Mouse (Mus musculus) stomach, embryonic 14.5 days (tissue): Measurements from ENCODE around the gene Ugt1a9. TPM values are rescaled to one million over a fixed set of nuclear protein-coding genes. Genes with fewer than 3 reads are reported as not detected.
"Not testable (repeated sequence)": the region's sequence is repeated elsewhere in the genome, so short reads cannot be mapped to it uniquely, and the experiment has no call there.

ENCODE experiments used
- ATAC-seq: fragments of 200-750 bp; cut with Nextera tagmentation; 2 replicates; pipeline ENCODE4 v1.8.0; 2017; ENCODE audit warnings: low read depth, moderate TSS enrichment; ENCODE audit not compliant: insufficient number of reproducible peaks, insufficient read depth, low FRiP score
- H3K27ac ChIP-seq: fragments of 300-500 bp; sonication (generic); 2 replicates; pipeline ENCODE4 v1.5.1; 2014; ENCODE audit warnings: mild to moderate bottlenecking, low read length, moderate library complexity, mixed read lengths
- H3K27me3 ChIP-seq: fragments of 300-500 bp; sonication (generic); 2 replicates; pipeline ENCODE4 v1.6.1; 2014; ENCODE audit warnings: low read length, control low read depth, mixed read lengths; ENCODE audit not compliant: control insufficient read depth, insufficient read depth
- H3K36me3 ChIP-seq: fragments of 300-500 bp; sonication (generic); 2 replicates; pipeline ENCODE4 v1.6.1; 2014; ENCODE audit warnings: mild to moderate bottlenecking, control low read depth, low read length, moderate library complexity, mixed read lengths; ENCODE audit not compliant: control insufficient read depth, insufficient read depth
- H3K4me1 ChIP-seq: fragments of 300-500 bp; sonication (generic); 2 replicates; pipeline ENCODE4 v1.6.1; 2014; ENCODE audit warnings: low read length, control low read depth, mixed read lengths; ENCODE audit not compliant: control insufficient read depth, insufficient read depth
- H3K4me2 ChIP-seq: fragments of 300-500 bp; sonication (generic); replicated peaks from 2 replicates; pipeline ENCODE4 v1.6.1; 2014; ENCODE audit warnings: low read depth, low read length, control low read depth
- H3K4me3 ChIP-seq: fragments of 300-500 bp; sonication (generic); 2 replicates; pipeline ENCODE4 v1.5.1; 2014; ENCODE audit warnings: low read depth, low read length, control low read depth
- H3K9ac ChIP-seq: fragments of 300-500 bp; sonication (generic); replicated peaks from 2 replicates; pipeline ENCODE4 v1.6.1; 2014; ENCODE audit warnings: low read depth, mild to moderate bottlenecking, control low read depth, low read length, moderate library complexity, mixed read lengths
- H3K9me3 ChIP-seq: fragments of 300-500 bp; sonication (generic); 2 replicates; pipeline ENCODE4 v1.6.1; 2016; ENCODE audit warnings: low read depth, low read length, control low read depth; ENCODE audit not compliant: control insufficient read depth
- WGBS: fragments of 180-500 bp; shearing (Covaris S2); extraction: QIAGEN DNeasy Blood & Tissue Kit; methylation state at CpG from one replicate; pipeline ENCODE4 v1.1.7; 2014; 5-methylcytosine and 5-hydroxymethylcytosine counted together
- polyA plus RNA-seq: library from polyadenylated mRNA; unstranded; fragments of >200 nt; fragmentation: Nextera tagmentation; extraction: Ambion mirVana; gene quantifications from 2 replicates; pipeline ENCODE4 v1.2.1, GENCODE M21; 2014

Ugt1a9 gene
- polyA plus RNA-seq, 1 experiment from 2014 or later: 0.46 TPM

- Histone ChIP-seq H3K4me1 (no peaks in the 10 kb centered on the region), H3K4me3 (no peak overlapping the region), H3K36me3 (no peaks in the 10 kb centered on the region), H3K27ac (no peak overlapping the region), H3K9ac (no peak overlapping the region), H3K9me3 (peaks cover 57% of the 10 kb centered on the region), H3K4me2 (no peak overlapping the region), H3K27me3 (no peaks in the 10 kb centered on the region)
- 60% methylated on average over 2 of the region's 2 CpGs for WGBS
- no peak for ATAC-seq
Measured at GRCm38 (mm10) chr1:88216551-88216950, 146.0 kb downstream of the Ugt1a9 start.

- no peak overlapping the region for H3K4me3 ChIP-seq
- H3K4me1 ChIP-seq: no peaks in the 10 kb centered on the region
- WGBS: 62% methylated on average over 2 of the region's 2 CpGs
- no peak overlapping the region for H3K27ac ChIP-seq
- ATAC-seq: no peak
- H3K27me3 ChIP-seq: no peaks in the 10 kb centered on the region
- H3K4me2 ChIP-seq: no peak overlapping the region
- H3K9me3 ChIP-seq: peaks cover 53% of the 10 kb centered on the region
- H3K9ac ChIP-seq: no peak overlapping the region
- H3K36me3 ChIP-seq: no peaks in the 10 kb centered on the region
Measured at GRCm38 (mm10) chr1:88217144-88217543, 146.5 kb downstream of the Ugt1a9 start.

GRCm38 (mm10) chr1:88217576-88217975, 147.0 kb downstream of the Ugt1a9 start:
- Histone ChIP-seq H3K9me3 (peaks cover 51% of the 10 kb centered on the region), H3K4me2 (no peak overlapping the region), H3K36me3 (no peaks in the 10 kb centered on the region), H3K4me3 (no peak overlapping the region), H3K27ac (no peak overlapping the region), H3K4me1 (no peaks in the 10 kb centered on the region), H3K9ac (no peak overlapping the region), H3K27me3 (no peaks in the 10 kb centered on the region)
- no peak for ATAC-seq
- 42% methylated on average over 3 of the region's 3 CpGs for WGBS

- WGBS: 75% methylated on average over 9 of the region's 9 CpGs
- no peak overlapping the region for H3K4me3 ChIP-seq
Measured at GRCm38 (mm10) chr1:88218051-88218450, 147.5 kb downstream of the Ugt1a9 start.

GRCm38 (mm10) chr1:88218591-88218990, 148.0 kb downstream of the Ugt1a9 start:
- H3K9ac ChIP-seq: no peak overlapping the region
- peaks cover 41% of the 10 kb centered on the region for H3K9me3 ChIP-seq
- no peak overlapping the region for H3K4me2 ChIP-seq
- H3K27me3 ChIP-seq: no peaks in the 10 kb centered on the region
- H3K4me3 ChIP-seq: no peak overlapping the region
- 49% methylated on average over 4 of the region's 4 CpGs for WGBS
- H3K4me1 ChIP-seq: no peaks in the 10 kb centered on the region
- no peak overlapping the region for H3K27ac ChIP-seq
- no peaks in the 10 kb centered on the region for H3K36me3 ChIP-seq
- ATAC-seq: no peak

More at GRCm38 (mm10) chr1:88218051-88218450, 147.5 kb downstream of the Ugt1a9 start:
- no peaks in the 10 kb centered on the region for H3K27me3 ChIP-seq
- no peak overlapping the region for H3K4me2 ChIP-seq
- H3K27ac ChIP-seq: no peak overlapping the region
- ATAC-seq: no peak
- H3K4me1 ChIP-seq: no peaks in the 10 kb centered on the region
- no peaks in the 10 kb centered on the region for H3K36me3 ChIP-seq
- no peak overlapping the region for H3K9ac ChIP-seq
- peaks cover 46% of the 10 kb centered on the region for H3K9me3 ChIP-seq

GRCm38 (mm10) chr1:88219054-88219453, 148.5 kb downstream of the Ugt1a9 start:
- Histone ChIP-seq H3K36me3 (no peaks in the 10 kb centered on the region), H3K4me2 (no peak overlapping the region), H3K9me3 (peaks cover 36% of the 10 kb centered on the region), H3K27me3 (no peaks in the 10 kb centered on the region), H3K9ac (no peak overlapping the region), H3K4me1 (no peaks in the 10 kb centered on the region), H3K4me3 (no peak overlapping the region), H3K27ac (no peak overlapping the region)
- no peak for ATAC-seq
- WGBS: 21% methylated on average over 1 of the region's 1 CpGs

GRCm38 (mm10) chr1:88220336-88220735, 149.7 kb downstream of the Ugt1a9 start:
- Histone ChIP-seq H3K27ac (no peak overlapping the region), H3K9ac (no peak overlapping the region), H3K4me1 (no peaks in the 10 kb centered on the region), H3K9me3 (peaks cover 26% of the 10 kb centered on the region), H3K4me3 (no peak overlapping the region), H3K36me3 (no peaks in the 10 kb centered on the region), H3K27me3 (no peaks in the 10 kb centered on the region), H3K4me2 (no peak overlapping the region)
- no peak for ATAC-seq

GRCm38 (mm10) chr1:88222216-88222615, 151.6 kb downstream of the Ugt1a9 start:
- Histone ChIP-seq H3K4me3 (no peak overlapping the region), H3K9me3 (peaks cover 25% of the 10 kb centered on the region), H3K4me1 (no peaks in the 10 kb centered on the region), H3K9ac (no peak overlapping the region), H3K36me3 (no peaks in the 10 kb centered on the region), H3K4me2 (no peak overlapping the region), H3K27me3 (no peaks in the 10 kb centered on the region), H3K27ac (no peak overlapping the region)
- WGBS: 53% methylated on average over 2 of the region's 2 CpGs
- no peak for ATAC-seq

- H3K4me3 ChIP-seq, ATAC-seq, H3K9ac ChIP-seq, H3K36me3 ChIP-seq, H3K4me1 ChIP-seq, H3K27me3 ChIP-seq, H3K4me2 ChIP-seq, H3K27ac ChIP-seq: not testable (repeated sequence)
- H3K9me3 ChIP-seq: peaks cover 28% of the 10 kb centered on the region
Measured at GRCm38 (mm10) chr1:88223011-88223515, 152.5 kb downstream of the Ugt1a9 start.
